Mouse (Mus musculus): ENCODE results near the gene 1700034J05Rik. TPM values are rescaled to one million over a fixed set of nuclear protein-coding genes. Genes with fewer than 3 reads are reported as not detected.

Gene 1700034J05Rik
- total RNA-seq, 2 experiments from 2014 or later, result not detected

Other genes with a start within 250 kb of the 1700034J05Rik start
- 10 to 100 TPM; 12.8 to 13.7 TPM for gene Stk38l, start 229.4 kb downstream of the 1700034J05Rik start, total RNA-seq (2021)
- gene Arntl2, start 158.4 kb downstream of the 1700034J05Rik start, total RNA-seq (2021), result 1 to 10 TPM in 1 of 2 experiments, under 1 TPM in 1; 0.78 to 1.0 TPM
- 1 to 10 TPM; 2.5 to 3.4 TPM for gene Smco2, start 104.3 kb downstream of the 1700034J05Rik start, total RNA-seq (2021)
- gene Ppfibp1, start 65.9 kb downstream of the 1700034J05Rik start, total RNA-seq (2021), result 100 to 1,000 TPM; 111 to 115 TPM
- 1 to 10 TPM in 1 of 2 experiments, under 1 TPM in 1; 0.87 to 1.2 TPM for gene Rep15, start 78.2 kb upstream of the 1700034J05Rik start, total RNA-seq (2021)
- 100 to 1,000 TPM; 195 to 200 TPM for gene Mrps35, start 88.3 kb upstream of the 1700034J05Rik start, total RNA-seq (2021)
- not detected for gene Mansc4, start 132.6 kb upstream of the 1700034J05Rik start, total RNA-seq (2021)
- gene Klhl42, start 137.0 kb upstream of the 1700034J05Rik start, total RNA-seq (2021), result 1 to 10 TPM; 5.7 to 6.9 TPM

Data from heart, postnatal 36 days (tissue).